Mouse (Mus musculus): Measurements from ENCODE around the gene Gm10477. TPM values are rescaled to one million over a fixed set of nuclear protein-coding genes. Genes with fewer than 3 reads are reported as not detected.

Gm10477 gene
- polyA plus RNA-seq, 1 experiment from 2014 or later, result not detected

Other genes starting within 250 kb of the Gm10477 start
- 10.1 and 10.2 TPM in 2 replicates for gene Zfp449, start 178.3 kb upstream of the Gm10477 start, polyA plus RNA-seq (2015; fragmentation: Nextera tagmentation; extraction: Ambion mirVana)
- 4.6 and 4.8 TPM in 2 replicates for gene Smim10l2a, start 150.2 kb upstream of the Gm10477 start, polyA plus RNA-seq (2015; fragmentation: Nextera tagmentation; extraction: Ambion mirVana)
- 2.5 and 2.6 TPM in 2 replicates for gene Gm2174, start 76.8 kb upstream of the Gm10477 start, polyA plus RNA-seq (2015; fragmentation: Nextera tagmentation; extraction: Ambion mirVana)
- 30.1 and 30.8 TPM in 2 replicates for gene Ints6l, start 69.9 kb upstream of the Gm10477 start, polyA plus RNA-seq (2015; fragmentation: Nextera tagmentation; extraction: Ambion mirVana)
- gene Gm648, start 24.9 kb downstream of the Gm10477 start, polyA plus RNA-seq (2015; fragmentation: Nextera tagmentation; extraction: Ambion mirVana), result 0.21 TPM in 1 of 2 replicates, not detected in the other
- gene Mmgt1, start 73.3 kb downstream of the Gm10477 start, polyA plus RNA-seq (2015; fragmentation: Nextera tagmentation; extraction: Ambion mirVana), result 24.6 and 24.8 TPM in 2 replicates
- gene Slc9a6, start 85.0 kb downstream of the Gm10477 start, polyA plus RNA-seq (2015; fragmentation: Nextera tagmentation; extraction: Ambion mirVana), result 14.8 and 15.5 TPM in 2 replicates
- gene Fhl1, start 207.0 kb downstream of the Gm10477 start, polyA plus RNA-seq (2015; fragmentation: Nextera tagmentation; extraction: Ambion mirVana), result 166 and 190 TPM in 2 replicates